Mouse (Mus musculus) lung, postnatal 14 days (tissue): ENCODE measurements at regions not wholly inside any gene's neighbourhood (a gene's known extent, or its start where the extent isn't known, plus 50 kb on each side); places are given as distances from the start of the nearest gene placed in this dataset.

Experiments used
- DNase-seq: peaks from one replicate; pipeline ENCODE4 v3.0.0; 2021

DNA sequence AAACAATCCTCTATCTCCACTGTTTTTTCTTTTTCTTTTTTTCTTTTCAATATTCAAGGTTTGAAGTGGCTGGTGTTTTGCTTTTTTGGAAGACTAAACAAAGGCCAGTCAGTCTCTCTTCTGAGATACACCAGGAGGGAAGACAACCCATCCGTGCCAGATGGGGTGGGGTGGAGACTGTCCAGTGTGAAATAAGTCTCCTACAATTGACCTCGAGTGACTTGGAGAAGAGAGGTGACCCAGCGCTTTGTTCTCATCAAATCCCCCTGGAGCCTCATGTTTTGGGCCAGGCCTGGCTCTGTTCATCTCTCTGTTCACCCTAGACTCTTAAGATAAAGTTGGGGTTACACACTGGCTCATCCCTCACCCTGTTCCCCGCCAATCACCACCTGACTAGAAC is 169.2 kb upstream of the Tbca start:
- no peak for DNase-seq

DNA sequence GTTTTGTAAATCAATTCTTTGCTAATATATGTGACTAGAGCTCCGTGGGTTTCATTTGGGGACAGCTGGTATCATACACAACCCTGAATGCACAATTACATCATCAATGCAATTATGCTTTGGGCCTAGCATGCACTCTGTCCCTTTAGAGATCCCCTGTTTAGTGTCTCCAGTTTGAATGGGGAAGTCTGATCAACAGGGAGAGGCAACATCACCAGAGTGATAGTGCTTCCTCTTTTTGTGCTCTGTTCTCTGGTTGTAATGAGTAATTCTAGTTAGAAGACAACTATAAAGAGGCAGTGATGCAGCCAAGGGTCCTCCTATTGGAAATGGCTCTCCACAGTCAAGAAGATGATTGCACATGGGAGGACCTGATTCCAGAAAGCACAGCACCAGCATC is 158.7 kb upstream of the Tbca start:
- DNase-seq, result no peak

DNA sequence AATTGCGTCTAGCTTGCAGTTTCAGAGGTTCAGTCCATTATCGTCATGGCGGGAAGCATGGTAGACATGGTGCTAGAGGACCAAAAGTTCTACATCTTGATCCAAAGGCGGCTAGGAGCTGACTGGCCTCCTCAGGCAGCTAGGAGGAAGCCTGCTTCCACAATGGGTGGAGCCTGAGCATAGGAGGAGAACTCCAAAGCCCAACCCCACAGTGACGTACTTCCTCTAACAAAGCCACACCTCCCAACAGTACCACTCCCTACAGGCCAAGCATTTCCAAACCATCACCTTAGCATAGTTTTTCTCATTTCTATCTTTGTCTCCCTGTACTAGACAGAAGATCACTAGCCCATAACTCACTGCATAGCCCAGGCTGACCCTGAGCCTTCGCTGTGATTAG is 158.0 kb upstream of the Tbca start:
- DNase-seq, result no peak

GRCm38 (mm10) chr13:94632730-94633129 is 156.0 kb upstream of the Tbca start:
- no peak for DNase-seq

DNA sequence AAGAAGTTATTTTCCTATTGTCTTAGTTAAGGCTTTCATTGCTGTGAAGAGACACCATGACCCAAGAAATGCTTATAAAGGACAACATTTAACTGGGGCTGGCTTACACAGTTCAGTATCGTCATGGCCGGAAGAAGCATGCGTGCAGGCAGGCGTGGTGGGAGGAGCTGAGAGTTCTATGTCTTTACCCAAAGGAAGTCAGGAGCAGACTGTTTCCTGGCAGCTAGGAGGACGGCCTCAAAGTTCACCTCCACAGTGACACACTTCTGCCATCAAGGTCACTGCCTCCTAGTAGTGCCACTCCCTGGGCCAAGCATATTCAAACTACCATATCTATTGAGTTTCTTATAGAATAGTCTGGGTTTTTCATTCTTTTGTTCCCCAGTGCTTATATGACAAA is 148.4 kb upstream of the Tbca start:
- no peak for DNase-seq

- no peak for DNase-seq
Measured at GRCm38 (mm10) chr13:94645241-94646206, 143.2 kb upstream of the Tbca start.

- DNase-seq, result no peak
Measured at GRCm38 (mm10) chr13:94646326-94646725, 142.4 kb upstream of the Tbca start.

DNA sequence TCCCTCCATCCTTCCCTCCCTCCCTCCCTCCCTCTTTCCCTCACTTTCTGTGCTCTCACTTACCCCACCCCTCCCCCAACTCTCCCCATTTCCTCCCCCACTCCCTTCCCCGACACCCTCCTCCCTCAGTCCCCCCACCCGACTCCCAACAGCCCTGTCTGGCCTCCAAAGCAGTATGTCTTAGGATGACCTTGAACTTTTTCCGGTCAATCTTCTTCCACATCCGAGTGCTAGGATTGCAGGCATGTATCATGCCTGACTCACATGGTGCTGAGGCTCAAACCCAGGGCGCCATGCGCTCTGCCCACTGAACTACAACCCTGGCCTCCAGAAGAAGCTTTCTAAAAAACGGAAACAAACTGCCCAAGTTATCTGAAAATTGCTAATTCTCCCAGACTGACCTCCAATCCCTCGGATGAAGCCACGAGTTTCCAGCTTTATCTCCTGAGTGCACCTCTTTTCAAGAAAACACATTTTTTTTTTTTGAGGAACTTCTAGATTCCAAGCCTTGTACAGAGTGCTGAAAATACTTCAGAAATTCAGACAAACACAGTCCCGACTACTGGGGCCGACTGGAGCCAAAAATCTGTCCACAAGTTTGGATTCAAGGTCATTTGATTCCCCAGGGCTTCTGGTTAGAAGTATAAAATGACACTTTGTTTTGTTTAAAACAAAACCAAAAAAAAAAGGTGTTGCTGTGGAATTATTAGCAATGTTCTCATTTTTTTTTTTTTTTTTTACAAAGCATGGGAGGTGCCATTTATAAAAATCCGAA is 141.7 kb upstream of the Tbca start:
- no peak for DNase-seq

GRCm38 (mm10) chr13:94647566-94647965 is 141.1 kb upstream of the Tbca start:
- no peak for DNase-seq

GRCm38 (mm10) chr13:94650951-94651350 is 137.8 kb upstream of the Tbca start:
- no peak for DNase-seq

DNA sequence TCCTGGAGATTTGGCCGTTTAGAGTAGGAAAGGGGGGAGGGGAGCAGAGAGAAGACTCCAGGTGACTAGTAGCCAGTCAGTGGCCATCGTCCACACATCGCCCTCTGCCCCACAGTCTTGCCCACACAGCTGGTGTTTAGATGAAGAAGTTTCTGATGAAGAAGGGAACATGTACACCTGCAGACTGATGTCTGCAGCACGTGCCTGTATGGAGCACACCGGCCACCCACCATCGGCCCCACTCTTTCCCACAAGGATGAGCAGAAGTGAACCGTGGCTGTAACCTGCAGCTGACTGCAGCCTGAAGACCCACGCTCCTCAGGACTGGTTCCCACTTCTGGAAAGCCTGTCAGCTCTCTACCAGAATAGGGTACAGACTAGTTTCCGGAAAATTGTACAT is 121.1 kb upstream of the Tbca start:
- no peak for DNase-seq

DNA sequence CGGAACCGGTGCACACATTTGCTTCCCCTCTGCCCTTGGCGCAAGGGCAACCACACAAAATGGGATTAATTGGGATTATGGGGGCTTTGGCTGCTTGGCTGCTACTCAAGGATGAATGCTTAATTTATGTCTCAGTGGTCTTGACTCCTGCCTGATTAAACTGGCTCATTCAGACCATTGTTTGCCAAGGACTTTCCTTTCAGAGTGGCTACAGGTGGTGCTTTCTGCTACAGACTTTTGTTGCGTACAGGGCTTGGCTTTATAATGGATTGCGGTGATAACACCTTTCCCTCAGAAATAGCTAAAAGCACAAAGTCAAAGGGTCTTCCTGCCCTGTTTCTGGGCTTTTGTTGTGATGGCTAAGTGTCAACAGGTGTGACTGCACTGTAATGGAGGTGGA is 120.4 kb upstream of the Tbca start:
- DNase-seq, result no peak

DNA sequence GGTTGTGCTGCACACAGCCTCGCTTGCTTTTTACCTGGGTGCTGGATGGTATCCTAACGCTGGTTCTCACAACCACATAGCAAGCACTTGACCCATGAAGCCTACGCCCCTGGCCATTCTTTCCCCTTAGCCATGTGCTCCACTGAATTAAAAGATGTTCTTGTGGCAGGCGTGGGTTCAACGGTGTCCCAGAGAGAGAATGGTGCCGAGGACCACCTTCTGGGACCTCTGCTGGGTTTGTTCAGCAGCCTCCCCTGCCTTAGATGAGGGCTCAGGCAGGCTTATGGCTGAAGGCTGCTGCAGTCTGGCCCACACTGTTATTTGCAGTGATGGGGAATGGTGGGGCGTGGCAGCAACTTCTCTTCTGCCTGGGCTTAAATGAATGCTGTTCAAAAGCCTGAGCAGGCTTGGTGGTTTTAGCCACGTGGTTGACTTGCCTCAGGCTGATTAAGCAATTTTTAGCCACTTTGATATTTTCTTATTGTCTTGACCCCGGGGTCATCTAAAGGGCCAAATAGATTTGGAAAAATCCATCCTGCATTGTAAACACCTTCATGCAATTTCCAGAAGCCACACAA is 119.5 kb upstream of the Tbca start:
- DNase-seq, result no peak

DNA sequence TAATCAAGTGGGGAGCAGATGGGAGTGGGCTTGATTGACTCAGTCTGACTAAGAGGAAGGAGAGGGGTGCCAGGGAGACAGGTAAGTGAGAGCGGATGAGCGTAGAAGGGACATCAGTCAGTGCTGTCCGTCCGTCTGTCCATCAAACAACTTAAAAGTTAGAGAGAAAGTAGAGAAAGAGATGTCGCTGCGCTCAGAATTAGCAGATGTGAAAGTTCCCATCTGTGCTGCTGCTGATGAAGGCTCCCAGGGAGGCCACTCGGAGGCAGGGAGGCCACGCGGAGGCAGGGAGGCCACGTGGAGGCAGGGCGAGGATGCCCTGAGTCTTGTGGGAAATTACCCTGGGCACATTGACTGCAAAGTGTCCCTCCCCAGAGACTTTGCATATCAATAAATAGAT is 118.4 kb upstream of the Tbca start:
- no peak for DNase-seq

DNA sequence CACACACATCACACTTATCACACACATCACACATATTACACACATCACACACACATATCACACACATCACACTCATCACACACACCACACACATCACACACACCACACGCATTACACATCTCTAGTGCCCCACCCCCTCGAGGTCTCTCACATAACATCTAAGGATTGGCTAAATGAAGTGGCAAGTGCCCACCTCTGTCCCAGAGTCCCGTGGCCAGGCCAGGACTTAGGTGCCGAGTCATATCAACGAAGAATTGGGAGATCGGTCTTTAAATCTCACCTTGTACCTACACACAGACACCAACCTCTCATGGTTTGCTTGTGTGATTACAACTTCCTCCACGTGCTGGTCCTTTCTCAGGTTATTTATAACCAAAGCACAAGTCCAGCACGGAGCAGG is 117.7 kb upstream of the Tbca start:
- no peak for DNase-seq

DNA sequence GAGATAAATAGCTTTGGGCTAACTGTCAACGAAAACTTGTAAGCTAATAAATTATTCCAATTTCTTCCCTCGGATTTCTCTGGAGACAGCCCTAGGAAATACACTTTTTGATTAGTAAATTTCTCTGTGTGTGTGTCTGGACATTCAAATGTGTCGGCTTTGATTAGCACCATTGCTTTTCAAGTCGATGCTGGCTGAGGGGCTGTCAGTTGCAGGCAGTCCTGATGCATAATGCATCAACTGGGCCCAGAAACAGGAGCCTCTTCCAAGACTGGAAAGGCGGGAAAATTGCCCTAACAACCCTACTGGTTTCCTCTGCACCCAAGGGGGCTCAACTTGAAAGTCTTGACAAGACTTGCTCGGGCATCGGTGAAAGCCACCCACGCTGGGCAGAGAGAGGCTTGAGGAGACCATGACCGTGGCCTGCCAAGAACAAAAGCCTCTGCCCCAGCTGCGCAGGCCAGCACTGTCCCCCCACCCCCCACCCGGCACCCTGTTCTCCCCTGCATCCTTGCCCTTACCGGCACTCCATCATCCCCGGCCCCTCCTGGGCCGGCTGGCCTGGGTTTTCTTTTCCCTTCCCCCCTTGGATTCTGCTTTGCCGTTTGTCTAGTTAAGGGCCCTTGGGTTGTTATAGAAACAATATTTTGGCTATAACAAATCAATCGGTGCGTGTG is 108.1 kb upstream of the Tbca start:
- DNase-seq, result no peak

GRCm38 (mm10) chr13:94681606-94682005 is 107.1 kb upstream of the Tbca start:
- no peak for DNase-seq

DNA sequence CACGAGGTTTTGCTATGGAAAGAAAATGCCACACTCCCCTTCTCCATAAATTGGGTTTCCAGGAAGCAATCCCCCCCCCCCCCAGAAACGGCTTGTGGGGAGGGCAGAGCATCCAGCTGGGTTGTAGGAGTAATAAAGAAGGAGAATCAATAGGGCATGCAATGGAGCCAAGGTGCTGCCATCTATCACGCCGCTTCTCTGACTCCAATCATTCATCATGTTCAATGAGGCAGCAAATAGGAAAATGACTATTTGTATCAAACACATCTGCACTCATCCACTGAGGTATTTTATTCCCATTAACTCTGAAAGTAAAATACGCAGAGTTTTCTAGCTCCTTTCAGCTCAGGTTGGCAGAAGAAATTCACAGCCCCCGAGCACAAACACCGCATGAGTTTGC is 103.5 kb upstream of the Tbca start:
- no peak for DNase-seq

DNA sequence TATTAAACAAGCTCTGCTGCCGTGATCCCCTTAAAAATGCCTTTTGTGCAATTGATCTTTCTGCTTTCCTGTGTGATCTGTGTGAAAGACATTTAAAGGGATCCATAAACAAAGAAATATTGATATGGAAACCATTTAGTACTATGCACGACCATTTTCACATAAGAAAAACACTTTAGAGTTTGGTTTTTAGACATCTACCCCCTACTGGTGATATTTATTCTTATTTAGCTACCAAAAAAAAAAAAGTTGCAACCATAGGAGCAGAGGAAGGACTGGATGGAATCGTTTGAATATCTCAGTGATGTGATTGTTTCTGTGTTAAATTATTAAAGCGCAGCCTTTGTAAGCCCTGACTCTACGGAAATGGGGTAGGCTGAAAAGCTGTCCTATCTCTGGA is 101.4 kb upstream of the Tbca start:
- no peak for DNase-seq

GRCm38 (mm10) chr13:94706641-94707053 is 82.1 kb upstream of the Tbca start:
- no peak for DNase-seq

- no peak for DNase-seq
Measured at GRCm38 (mm10) chr13:94707371-94708280, 81.1 kb upstream of the Tbca start.

GRCm38 (mm10) chr13:94708786-94709185 is 79.9 kb upstream of the Tbca start:
- DNase-seq, result no peak
